Mouse (Mus musculus): ENCODE measurements around the gene Pax9. TPM values are rescaled to one million over a fixed set of nuclear protein-coding genes. Genes with fewer than 3 reads are reported as not detected.

The Pax9 gene
- total RNA-seq, 2 experiments from 2014 or later, result not detected

DNA sequence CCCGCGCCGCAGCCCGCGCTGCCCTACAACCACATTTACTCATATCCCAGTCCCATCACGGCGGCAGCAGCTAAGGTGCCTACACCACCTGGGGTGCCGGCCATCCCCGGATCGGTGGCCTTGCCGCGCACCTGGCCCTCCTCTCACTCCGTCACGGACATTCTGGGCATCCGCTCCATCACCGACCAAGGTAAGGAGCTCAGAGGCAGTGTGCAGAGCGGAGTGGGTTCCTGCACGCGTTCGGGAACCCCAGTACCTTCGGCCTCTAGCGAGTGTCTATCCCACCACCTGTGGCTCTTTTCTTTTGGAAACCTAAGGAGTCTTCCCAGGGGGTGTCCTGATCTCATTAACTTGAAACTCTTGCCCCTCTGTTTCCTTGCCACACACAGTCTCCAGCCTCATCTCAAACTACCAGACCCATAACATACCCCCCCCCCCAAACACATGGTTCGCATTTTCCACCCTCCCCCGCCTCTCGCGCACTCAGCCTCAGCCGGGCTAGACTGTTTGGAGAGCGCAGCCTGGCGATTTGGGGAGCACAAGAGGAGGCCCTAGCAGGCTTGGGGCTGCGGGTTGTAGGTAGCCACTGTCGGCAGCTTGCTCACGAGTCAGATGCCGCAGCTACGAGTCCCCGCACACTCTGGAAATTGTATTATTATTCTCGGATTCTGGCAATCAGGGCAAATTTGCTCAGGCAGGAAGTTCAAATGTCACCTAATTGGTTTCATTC lies 5.6 kb downstream of the Pax9 start:
- no peak for DNase-seq (ENCODE audit: low spot score in 2 of 2)

- DNase-seq (ENCODE audit: low spot score in 2 of 2), result no peak
These were observed 6.2 kb downstream of the Pax9 start for GRCm38 (mm10) chr12:56697785-56698184.

GRCm38 (mm10) chr12:56698191-56698980 lies 6.8 kb downstream of the Pax9 start:
- DNase-seq (ENCODE audit: low spot score in 2 of 2), result no peak

DNA sequence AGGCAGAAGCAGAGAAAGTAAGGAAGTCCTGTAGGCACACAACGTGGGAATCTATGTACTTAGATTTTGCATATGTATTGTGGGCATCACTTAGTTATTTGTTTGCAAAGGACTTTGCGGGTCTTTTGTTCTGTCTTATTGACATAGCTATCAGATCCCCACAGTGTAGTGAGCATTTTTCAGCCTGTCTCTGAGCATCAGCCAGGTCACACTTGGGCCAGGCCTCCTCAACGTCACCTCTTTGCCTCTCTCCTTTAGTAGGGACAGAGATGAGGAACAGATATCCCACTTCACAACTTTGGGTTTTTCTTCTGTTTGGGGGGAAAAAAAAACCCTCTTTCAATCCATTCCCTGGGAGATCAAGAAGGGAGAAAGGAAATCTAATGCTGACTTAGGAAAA lies 7.8 kb downstream of the Pax9 start:
- no peak for DNase-seq (ENCODE audit: low spot score in 2 of 2)

DNA sequence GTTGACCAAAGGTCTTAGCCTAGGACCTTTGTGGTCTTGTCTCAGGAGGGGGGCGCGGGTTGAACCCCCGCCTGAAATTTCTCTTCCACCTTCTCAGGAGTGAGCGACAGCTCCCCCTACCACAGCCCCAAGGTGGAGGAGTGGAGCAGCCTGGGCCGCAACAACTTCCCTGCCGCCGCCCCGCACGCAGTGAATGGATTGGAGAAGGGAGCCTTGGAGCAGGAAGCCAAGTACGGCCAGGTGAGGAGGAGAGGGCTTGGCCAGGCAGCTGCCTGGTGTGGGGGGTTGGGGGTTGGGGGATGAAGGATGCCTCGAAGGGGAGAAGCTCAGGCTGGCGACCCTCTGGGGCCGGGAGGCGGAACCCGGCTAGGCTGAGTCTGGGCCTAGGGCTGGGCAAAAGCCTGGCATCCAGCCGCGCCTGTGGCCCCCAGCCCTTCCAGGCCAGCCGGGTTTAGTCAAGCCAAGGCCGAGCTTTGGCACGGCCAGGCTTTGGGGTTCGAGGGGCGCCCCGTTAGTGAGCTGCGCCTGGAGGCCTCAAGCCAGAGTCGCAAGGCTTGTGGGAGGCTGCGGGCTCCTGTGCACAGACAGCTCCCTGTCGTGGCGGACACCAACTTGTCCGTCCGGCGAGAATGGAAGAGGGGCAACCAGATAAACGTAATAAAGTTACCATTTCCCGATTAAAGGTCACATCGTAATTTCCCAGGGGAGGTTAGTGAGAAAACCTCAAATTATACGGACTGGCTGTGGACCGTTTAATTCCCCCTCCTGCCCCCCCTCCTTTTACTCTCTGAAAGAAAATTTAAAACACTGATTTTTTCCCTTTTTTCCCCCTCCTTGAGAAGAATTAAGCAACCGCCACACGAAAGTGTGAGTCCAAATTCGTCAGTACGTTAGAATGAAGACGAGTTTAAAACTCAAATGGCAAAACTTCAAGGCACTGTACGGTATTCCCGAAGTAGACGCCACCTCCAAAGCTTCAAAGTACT lies 8.6 kb downstream of the Pax9 start:
- DNase-seq (ENCODE audit: low spot score in 2 of 2), result no peak

DNA sequence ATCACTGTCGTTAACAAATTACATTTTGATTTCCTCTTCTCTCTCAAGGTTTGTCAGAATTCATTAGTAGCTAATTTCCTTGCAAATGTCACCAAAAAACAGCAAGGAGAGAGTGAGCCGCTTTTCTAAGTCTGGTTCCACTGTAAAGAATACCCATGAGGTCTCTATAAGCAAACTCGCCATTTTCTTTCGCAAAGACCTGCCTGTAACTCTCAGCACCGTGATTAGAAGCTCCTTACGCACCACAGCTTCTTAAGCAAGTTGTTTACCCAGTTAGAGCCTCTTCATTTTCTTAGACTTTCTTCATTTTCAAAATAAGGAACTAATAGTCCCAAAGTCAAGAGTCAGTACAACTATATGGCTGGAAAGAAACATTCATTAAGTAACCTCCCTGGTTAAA lies 9.4 kb downstream of the Pax9 start:
- no peak for DNase-seq (ENCODE audit: low spot score in 2 of 2)

DNA sequence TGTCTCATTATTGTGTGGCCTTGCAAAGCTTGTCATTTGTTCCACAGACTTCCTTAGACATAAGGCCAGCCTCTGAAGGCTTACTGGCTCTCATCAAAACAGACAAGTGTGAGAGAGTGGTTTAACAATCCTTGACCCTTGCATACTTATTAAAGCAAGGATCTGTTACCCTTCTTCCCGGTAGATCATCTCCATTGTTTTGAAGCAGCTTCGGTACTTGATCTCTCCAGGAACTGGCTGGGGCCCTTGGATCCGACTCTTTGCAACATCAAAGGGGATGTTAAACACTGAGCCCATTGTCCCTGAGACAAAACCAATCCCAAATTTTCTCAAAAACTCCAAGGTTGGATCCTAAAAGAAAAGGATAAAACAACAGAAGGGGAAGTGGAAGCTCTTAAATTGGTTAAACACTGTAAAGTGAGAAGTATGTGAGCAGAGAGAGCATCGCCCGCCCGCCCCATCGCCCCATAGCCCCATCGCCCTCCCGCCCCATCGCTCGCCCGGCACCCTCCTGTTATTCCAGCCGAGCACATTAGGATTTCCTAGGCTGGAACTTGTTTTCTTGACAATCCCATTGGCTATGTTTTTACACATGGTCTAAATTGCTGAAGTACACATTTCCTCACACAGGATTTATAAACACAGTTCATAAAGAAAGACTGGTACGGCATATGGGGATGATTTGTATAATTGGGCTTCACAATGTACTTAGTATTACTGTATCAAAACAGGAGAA lies 26.6 kb downstream of the Pax9 start:
- DNase-seq (ENCODE audit: low spot score in 2 of 2), result no peak

GRCm38 (mm10) chr12:56718707-56719051 lies 27.1 kb downstream of the Pax9 start:
- DNase-seq (ENCODE audit: low spot score in 2 of 2), result no peak

DNA sequence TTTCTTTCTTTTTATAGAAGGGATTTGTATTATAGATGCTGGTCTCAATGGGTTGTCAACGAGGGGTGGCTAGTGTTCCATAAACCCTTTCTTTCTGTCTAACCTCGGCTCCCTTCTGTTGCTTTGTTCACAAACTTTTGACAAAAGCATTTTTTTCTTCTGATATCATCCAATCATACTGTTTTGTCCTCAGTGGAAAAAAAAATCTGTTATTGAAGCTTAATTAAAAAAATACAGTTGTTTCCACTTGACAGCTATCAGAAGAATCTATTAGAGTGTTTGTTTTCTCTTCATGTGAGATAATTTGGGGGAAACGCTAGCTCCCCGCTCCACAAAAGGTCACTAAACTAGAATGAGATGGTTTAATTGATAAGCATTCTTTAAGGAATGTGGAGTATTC lies 36.1 kb downstream of the Pax9 start:
- DNase-seq (ENCODE audit: low spot score in 2 of 2), result no peak

- no peak for DNase-seq (ENCODE audit: low spot score in 2 of 2)
These were observed 45.5 kb downstream of the Pax9 start for GRCm38 (mm10) chr12:56737104-56737503.

Other genes with a start within 250 kb of the Pax9 start
- under 1 TPM; 0.45 to 0.71 TPM for gene Nkx2-1, start 154.9 kb upstream of the Pax9 start, total RNA-seq (2021)
- gene Nkx2-9, start 78.5 kb upstream of the Pax9 start, total RNA-seq (2021), result under 1 TPM; 0.25 to 0.42 TPM